Comparison of ENCODE assay signal across 8 mouse cellular contexts in the genomic region with DNA sequence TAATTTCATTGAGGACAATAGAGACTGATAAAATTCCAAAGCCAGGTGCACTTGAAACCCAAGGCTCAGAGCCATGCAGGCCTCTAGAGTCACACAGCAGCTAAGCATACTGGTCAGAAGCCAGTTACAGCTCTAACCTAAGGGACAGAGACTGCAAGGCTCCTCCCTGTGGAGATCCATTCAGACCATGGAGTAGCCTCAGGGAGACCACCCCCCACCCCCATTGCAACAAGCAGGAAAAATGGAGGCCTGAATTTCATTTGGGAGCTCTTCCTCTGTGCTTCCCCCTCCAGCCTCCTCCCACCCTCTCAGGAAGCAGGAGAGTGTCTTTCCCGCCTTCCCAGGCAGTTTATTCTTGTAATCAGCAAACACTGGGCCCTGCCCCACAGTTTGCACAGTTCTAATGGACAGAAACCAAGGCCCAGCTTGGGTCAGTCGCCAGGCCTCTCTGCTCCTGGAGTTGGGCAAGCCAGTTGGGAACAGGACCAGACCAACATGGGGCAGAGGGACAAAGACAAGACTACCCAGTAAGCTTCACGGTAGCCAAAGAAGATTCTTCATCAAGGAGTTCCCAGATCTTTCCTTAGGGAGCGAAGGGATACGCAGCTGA. TPM values are rescaled to one million over a fixed set of nuclear protein-coding genes. Genes with fewer than 3 reads are reported as not detected.
DNase-seq lines count a peak whose midpoint lies in the region; ATAC-seq and TF ChIP-seq lines count a peak whose summit lies in the region.

No protein-coding gene starts in this region.

- no peak for TF ChIP-seq POLR2A in small intestine, adult 2 months (IDR thresholded peaks at IDR 0.05; ENCODE audit: low read depth, low read length)

- H3K27me3 ChIP-seq in C2C12 (ENCODE audit: control insufficient read depth, insufficient read depth, insufficient read length), result no peaks in the 10 kb centered on the region
- H3K27me3 ChIP-seq in heart, embryonic 16.5 days (ENCODE audit: control insufficient read depth, insufficient read depth, low read length), result no peaks in the 10 kb centered on the region
- H3K27me3 ChIP-seq in liver, embryonic 16.5 days (ENCODE audit: control insufficient read depth, insufficient read depth, low read depth, low read length), result peaks cover 27% of the 10 kb centered on the region
- peaks cover 5% of the 10 kb centered on the region; the same call in 1 of the 2 replicates for H3K27me3 ChIP-seq in small intestine, adult 2 months (ENCODE audit: control insufficient read depth, insufficient read depth, low read length)

- H3K79me2 ChIP-seq in C2C12 (ENCODE audit: control insufficient read depth, insufficient read depth), result peaks cover 34% of the 10 kb centered on the region

- H3K4me2 ChIP-seq in heart, embryonic 16.5 days (ENCODE audit: low read depth, low read length), result peak overlapping the region; percentile 89
- peak overlapping the region; percentile 73 for H3K4me2 ChIP-seq in liver, embryonic 16.5 days (ENCODE audit: low read depth, low read length)

- H3K9me3 ChIP-seq in heart, embryonic 16.5 days (replicated peaks; ENCODE audit: control insufficient read depth, low read length), result no peaks in the 10 kb centered on the region
- H3K9me3 ChIP-seq in liver, embryonic 16.5 days (replicated peaks; ENCODE audit: control insufficient read depth, low read length), result no peaks in the 10 kb centered on the region

- peak; percentile 44 for DNase-seq in adrenal gland, adult 2 months
- DNase-seq in adrenal gland, adult (ENCODE audit: inconsistent age in 2 of 2, low spot score in 1 of 2), result no peak
- no peak for DNase-seq in spleen, postnatal 4 days (ENCODE audit: low spot score in 2 of 2)
- no peak for DNase-seq in spleen, postnatal 36 days (ENCODE audit: low spot score in 2 of 2)

- peak overlapping the region; percentile 69 for H3ac ChIP-seq in C2C12 (ENCODE audit: control insufficient read depth, insufficient read length, low read depth)

- peak overlapping the region; percentile 99 for H3K9ac ChIP-seq in heart, embryonic 16.5 days (ENCODE audit: low read length)
- peak overlapping the region; percentile 72 for H3K9ac ChIP-seq in liver, embryonic 16.5 days (ENCODE audit: low read depth, low read length)

- peak overlapping the region; percentile 100 for H3K27ac ChIP-seq in heart, embryonic 16.5 days (ENCODE audit: low read length)
- H3K27ac ChIP-seq in liver, embryonic 16.5 days (ENCODE audit: low read length), result peak overlapping the region; percentile 68
- no peak overlapping the region for H3K27ac ChIP-seq in small intestine, adult 2 months (ENCODE audit: insufficient read depth, low read depth, low read length)

- H3K36me3 ChIP-seq in C2C12 (ENCODE audit: control insufficient read depth, insufficient read depth), result peaks cover 17% of the 10 kb centered on the region
- no peaks in the 10 kb centered on the region for H3K36me3 ChIP-seq in heart, embryonic 16.5 days (ENCODE audit: control insufficient read depth, insufficient read depth)
- peaks cover 29% of the 10 kb centered on the region for H3K36me3 ChIP-seq in liver, embryonic 16.5 days (ENCODE audit: control insufficient read depth, insufficient read depth)
- H3K36me3 ChIP-seq in small intestine, adult 2 months (ENCODE audit: control insufficient read depth, insufficient read depth, low read length), result no peaks in the 10 kb centered on the region

- peaks cover 20% of the 10 kb centered on the region for H3K79me3 ChIP-seq in C2C12 (ENCODE audit: low read depth)

- no peak for ATAC-seq in heart, embryonic 16.5 days (replicated peaks; ENCODE audit: extremely low read depth, insufficient read depth, low FRiP score)
- ATAC-seq in liver, embryonic 16.5 days (ENCODE audit: low read depth), result 0 out of 2 replicates have a peak, but pooled peaks have one; percentile 4

- WGBS in heart, embryonic 16.5 days, result 10% methylated on average over 5 of the region's 5 CpGs
- WGBS in liver, embryonic 16.5 days (ENCODE audit: insufficient replicate concordance), result 39% methylated on average over 5 of the region's 5 CpGs
- 76% methylated on average over 5 of the region's 5 CpGs for WGBS in small intestine, adult 2 months

- no peak for TF ChIP-seq CTCF in C2C12 (IDR thresholded peaks at IDR 0.05; ENCODE audit: control insufficient read depth, insufficient read depth, insufficient read length)
- TF ChIP-seq CTCF in small intestine, adult 2 months (IDR thresholded peaks at IDR 0.05; ENCODE audit: extremely low read depth, insufficient read length, insufficient replicate concordance, low read depth, low read length), result no peak

- H3K4me1 ChIP-seq in heart, embryonic 16.5 days (ENCODE audit: control insufficient read depth, insufficient read depth, low read length), result peaks cover 41% of the 10 kb centered on the region
- H3K4me1 ChIP-seq in liver, embryonic 16.5 days (ENCODE audit: control insufficient read depth, low read depth, low read length), result peaks cover 69% of the 10 kb centered on the region
- peaks cover 11% of the 10 kb centered on the region for H3K4me1 ChIP-seq in small intestine, adult 2 months (ENCODE audit: control insufficient read depth, insufficient read depth, insufficient read length, low read length)

- H3K4me3 ChIP-seq in C2C12 (ENCODE audit: insufficient read depth, poor library complexity, severe bottlenecking), result peak overlapping the region; percentile 99
- peak overlapping the region; percentile 94 for H3K4me3 ChIP-seq in heart, embryonic 16.5 days (ENCODE audit: low read length)
- H3K4me3 ChIP-seq in liver, embryonic 16.5 days (ENCODE audit: low read depth, low read length), result peak overlapping the region; percentile 66
- peak overlapping the region; percentile 67; the same call in 1 of the 2 replicates for H3K4me3 ChIP-seq in small intestine, adult 2 months (ENCODE audit: low read depth, low read length)

TF ChIP-seq in C2C12, 6 proteins besides CTCF, POLR2A, EP300 and RAD21:
- TF ChIP-seq MYOD1 (IDR thresholded peaks at IDR 0.05; ENCODE audit: control insufficient read depth, insufficient read length, low read depth) (no peak), FOSL1 (IDR thresholded peaks at IDR 0.05; ENCODE audit: insufficient read depth, low read length, poor library complexity, severe bottlenecking) (no peak), MAX (IDR thresholded peaks at IDR 0.05) (no peak), USF1 (IDR thresholded peaks at IDR 0.05; ENCODE audit: low read depth) (no peak), CEBPB (IDR thresholded peaks at IDR 0.05; ENCODE audit: low read depth) (no peak), MYOG (IDR thresholded peaks at IDR 0.05; ENCODE audit: control insufficient read depth, extremely low read depth, insufficient read length) (no peak)
TF ChIP-seq in C2C12: peak in this region for 0.

RNA-seq across cellular contexts. Expression of gene Gm19426, which starts 1.5 kb away (rescaled TPM):
- total RNA-seq in adrenal gland, adult 2 months (2021), result 1 to 10 TPM in 1 of 2 experiments, under 1 TPM in 1; 0.98 to 2.6 TPM
- polyA plus RNA-seq in adrenal gland, adult 2 months (2012; rRNA removed), result 0.65 and 1.0 TPM in 2 replicates
- 4.4 TPM for polyA plus RNA-seq in C2C12 (2012; fragmentation: generic; extraction: Trizol)
- polyA plus RNA-seq in heart, embryonic 16.5 days (2015; fragmentation: Nextera tagmentation; extraction: Ambion mirVana), result 3.6 and 5.1 TPM in 2 replicates
- 0.89 and 0.95 TPM in 2 replicates for polyA plus RNA-seq in liver, embryonic 16.5 days (2015; fragmentation: Nextera tagmentation; extraction: Ambion mirVana)
- 0.18 and 0.25 TPM in 2 replicates for polyA plus RNA-seq in small intestine, adult 2 months (2012; rRNA removed)

RNA-seq across cellular contexts. Expression of gene Ypel4, which starts 8.1 kb away (rescaled TPM):
- 1 to 10 TPM; 3.8 to 7.2 TPM for total RNA-seq in adrenal gland, adult 2 months (2021)
- polyA plus RNA-seq in adrenal gland, adult 2 months (2012; rRNA removed), result 9.8 and 17.2 TPM in 2 replicates
- 0.35 TPM for polyA plus RNA-seq in C2C12 (2012; fragmentation: generic; extraction: Trizol)
- 2.4 and 2.6 TPM in 2 replicates for polyA plus RNA-seq in heart, embryonic 16.5 days (2015; fragmentation: Nextera tagmentation; extraction: Ambion mirVana)
- 69.6 and 79.1 TPM in 2 replicates for polyA plus RNA-seq in liver, embryonic 16.5 days (2015; fragmentation: Nextera tagmentation; extraction: Ambion mirVana)
- polyA plus RNA-seq in small intestine, adult 2 months (2012; rRNA removed), result 0.57 and 2.4 TPM in 2 replicates

RNA-seq across cellular contexts. Expression of gene Clp1, which starts 14.8 kb away (rescaled TPM):
- total RNA-seq in adrenal gland, adult 2 months (2021), result 10 to 100 TPM; 11.4 to 16.8 TPM
- polyA plus RNA-seq in adrenal gland, adult 2 months (2012; rRNA removed), result 5.1 and 5.3 TPM in 2 replicates
- 13.9 TPM for polyA plus RNA-seq in C2C12 (2012; fragmentation: generic; extraction: Trizol)
- polyA plus RNA-seq in heart, embryonic 16.5 days (2015; fragmentation: Nextera tagmentation; extraction: Ambion mirVana), result 17.9 and 19.5 TPM in 2 replicates
- polyA plus RNA-seq in liver, embryonic 16.5 days (2015; fragmentation: Nextera tagmentation; extraction: Ambion mirVana), result 49.7 and 56.2 TPM in 2 replicates
- 4.3 and 11.4 TPM in 2 replicates for polyA plus RNA-seq in small intestine, adult 2 months (2012; rRNA removed)

RNA-seq across cellular contexts. Expression of gene Zdhhc5, which starts 27.0 kb away (rescaled TPM):
- total RNA-seq in adrenal gland, adult 2 months (2021), result 10 to 100 TPM; 61.7 to 74.4 TPM
- polyA plus RNA-seq in adrenal gland, adult 2 months (2012; rRNA removed), result 37.5 and 46.3 TPM in 2 replicates
- 35.4 TPM for polyA plus RNA-seq in C2C12 (2012; fragmentation: generic; extraction: Trizol)
- polyA plus RNA-seq in heart, embryonic 16.5 days (2015; fragmentation: Nextera tagmentation; extraction: Ambion mirVana), result 21.7 and 22.7 TPM in 2 replicates
- polyA plus RNA-seq in liver, embryonic 16.5 days (2015; fragmentation: Nextera tagmentation; extraction: Ambion mirVana), result 17.7 and 18.9 TPM in 2 replicates
- polyA plus RNA-seq in small intestine, adult 2 months (2012; rRNA removed), result 23.2 and 46.1 TPM in 2 replicates

RNA-seq across cellular contexts. Expression of gene Serping1, which starts 33.3 kb away (rescaled TPM):
- total RNA-seq in adrenal gland, adult 2 months (2021), result 100 to 1,000 TPM in 1 of 2 experiments, 10 to 100 TPM in 1; 91.2 to 127 TPM
- polyA plus RNA-seq in adrenal gland, adult 2 months (2012; rRNA removed), result 129 and 154 TPM in 2 replicates
- 0.15 TPM for polyA plus RNA-seq in C2C12 (2012; fragmentation: generic; extraction: Trizol)
- polyA plus RNA-seq in heart, embryonic 16.5 days (2015; fragmentation: Nextera tagmentation; extraction: Ambion mirVana), result 44.6 and 51.2 TPM in 2 replicates
- 119 and 133 TPM in 2 replicates for polyA plus RNA-seq in liver, embryonic 16.5 days (2015; fragmentation: Nextera tagmentation; extraction: Ambion mirVana)
- 66.5 and 97.6 TPM in 2 replicates for polyA plus RNA-seq in small intestine, adult 2 months (2012; rRNA removed)
